Mouse (Mus musculus): ENCODE data around the gene Galnt6.
A peak's percentile ranks its signal among the peaks of the same experiment; 100 is the strongest.

Gene Galnt6

GRCm38 (mm10) chr15:100720066-100720465 is 9.1 kb downstream of the Galnt6 start:
- peak; percentile 75 for DNase-seq

- no peak for DNase-seq
Observed at GRCm38 (mm10) chr15:100719217-100719616, 10.0 kb downstream of the Galnt6 start.

GRCm38 (mm10) chr15:100718572-100718971 is 10.6 kb downstream of the Galnt6 start:
- DNase-seq, result peak; percentile 48

- no peak for DNase-seq
Observed at GRCm38 (mm10) chr15:100717933-100718332, 11.2 kb downstream of the Galnt6 start.

DNA sequence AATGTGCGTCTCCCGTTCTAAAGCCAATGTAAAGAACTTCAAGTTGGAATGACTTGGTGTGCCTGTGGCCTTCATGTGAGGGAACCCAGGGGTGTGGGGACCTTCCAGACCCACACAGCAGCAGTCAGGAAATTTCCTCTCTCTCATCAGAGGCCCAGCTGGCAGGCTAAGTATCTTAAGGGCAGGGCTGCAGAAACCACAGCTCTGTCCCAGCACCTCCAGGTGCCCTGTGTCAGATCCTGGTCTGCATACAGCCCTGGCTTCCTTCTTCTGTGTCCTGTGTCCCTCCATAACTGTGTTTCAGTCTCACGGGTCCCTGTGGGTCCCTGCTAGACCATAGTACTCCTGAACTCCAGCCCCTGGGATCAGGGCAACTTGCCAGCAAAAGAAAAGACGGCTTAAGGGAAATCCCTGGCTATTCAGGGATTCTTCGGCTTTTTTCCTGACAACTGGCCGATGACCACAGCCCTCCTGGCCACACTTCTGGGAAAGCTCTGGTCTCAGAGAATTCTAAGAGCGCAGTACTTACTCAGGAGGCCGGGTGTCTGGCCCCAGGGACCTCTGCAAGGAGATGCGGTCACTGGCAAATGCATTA is 13.7 kb downstream of the Galnt6 start:
- DNase-seq, result no peak

DNA sequence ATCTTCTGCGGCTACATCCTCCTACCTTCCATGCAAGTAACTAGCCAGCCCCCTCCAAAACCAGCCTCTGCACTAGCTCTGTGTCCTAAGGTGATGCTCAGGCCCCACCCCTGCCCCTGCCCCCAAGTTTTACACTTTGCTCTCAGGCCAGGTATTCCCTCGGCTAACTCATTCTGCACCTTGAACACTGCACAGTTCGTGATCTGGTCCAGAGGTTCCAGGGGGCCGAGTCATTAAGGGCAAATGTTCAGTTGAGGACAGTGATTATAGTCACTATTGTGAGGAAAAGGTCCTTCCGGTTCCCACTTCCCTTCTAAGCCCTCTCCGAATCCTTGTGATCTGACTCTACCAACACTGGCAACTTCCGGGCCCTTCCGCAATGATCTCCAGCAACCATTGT is 14.7 kb downstream of the Galnt6 start:
- DNase-seq, result no peak

DNA sequence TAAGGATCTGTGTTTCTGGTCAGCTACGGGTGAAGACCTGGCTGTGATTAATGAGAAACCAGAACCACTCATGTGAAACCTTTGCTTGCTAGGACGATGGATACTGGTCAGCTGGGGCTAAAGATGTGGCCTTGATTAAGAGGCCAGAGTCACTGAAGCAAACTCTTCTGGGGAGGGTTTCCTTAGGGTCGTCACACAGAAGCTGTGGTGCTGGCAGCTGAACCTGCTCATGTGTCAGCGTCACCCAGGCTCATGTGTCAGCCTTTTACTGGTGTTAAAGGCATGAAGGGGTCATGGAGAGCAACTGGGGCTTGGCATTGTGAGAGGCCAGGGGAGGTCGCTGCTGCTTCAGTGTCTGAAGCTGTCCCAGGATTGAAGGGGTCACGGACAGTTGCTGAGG is 18.3 kb downstream of the Galnt6 start:
- DNase-seq, result no peak

DNA sequence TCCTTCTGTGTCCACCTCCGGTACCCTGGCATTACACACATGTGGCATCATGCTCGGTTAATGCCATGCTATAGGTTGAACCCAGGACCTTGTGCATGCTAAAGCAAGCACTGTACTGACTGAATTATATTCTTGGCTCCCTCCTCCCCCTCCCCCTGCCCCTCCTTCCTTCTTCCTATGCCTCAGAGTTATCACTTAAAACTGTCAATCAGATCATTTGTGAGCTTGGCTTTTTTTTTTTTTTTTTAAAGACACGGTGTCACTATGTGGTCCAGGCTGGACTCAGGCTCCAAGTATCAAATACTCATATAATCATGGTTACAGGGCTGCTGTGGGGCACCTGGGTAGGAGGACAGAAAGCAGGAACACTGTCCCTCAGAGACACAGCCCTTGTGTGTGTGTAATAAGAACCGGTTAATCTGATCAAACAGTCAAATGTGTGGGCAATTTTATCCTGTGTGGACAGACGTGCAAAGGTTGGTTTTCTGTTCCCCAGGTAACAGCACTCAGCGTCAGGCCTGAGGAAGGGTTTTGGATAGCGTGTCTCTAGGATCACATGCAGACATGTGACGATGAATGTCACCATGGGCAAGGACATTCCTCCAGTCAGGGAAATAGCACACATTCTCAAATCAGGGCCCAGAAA is 20.6 kb downstream of the Galnt6 start:
- DNase-seq, result no peak

DNA sequence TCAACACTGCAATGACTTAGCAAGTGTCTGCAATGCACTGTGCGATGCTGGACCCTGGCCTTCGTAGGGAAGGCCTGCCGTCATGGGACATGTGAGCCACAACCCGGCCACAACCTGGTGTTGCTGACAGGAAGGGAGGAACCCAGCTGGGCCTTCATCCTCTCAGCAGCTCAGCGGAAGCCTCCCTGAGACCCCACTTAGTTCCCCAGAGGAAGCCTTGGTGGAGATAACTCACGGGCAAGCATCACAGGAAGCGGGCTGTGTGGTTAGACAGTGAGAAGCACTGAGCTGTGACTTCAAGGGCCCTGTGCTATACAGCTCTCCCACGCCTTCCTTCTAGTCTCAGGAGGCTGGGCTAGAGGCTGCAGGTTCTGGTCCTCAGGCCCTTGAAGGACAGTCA is 22.9 kb downstream of the Galnt6 start:
- DNase-seq, result peak; percentile 89

DNA sequence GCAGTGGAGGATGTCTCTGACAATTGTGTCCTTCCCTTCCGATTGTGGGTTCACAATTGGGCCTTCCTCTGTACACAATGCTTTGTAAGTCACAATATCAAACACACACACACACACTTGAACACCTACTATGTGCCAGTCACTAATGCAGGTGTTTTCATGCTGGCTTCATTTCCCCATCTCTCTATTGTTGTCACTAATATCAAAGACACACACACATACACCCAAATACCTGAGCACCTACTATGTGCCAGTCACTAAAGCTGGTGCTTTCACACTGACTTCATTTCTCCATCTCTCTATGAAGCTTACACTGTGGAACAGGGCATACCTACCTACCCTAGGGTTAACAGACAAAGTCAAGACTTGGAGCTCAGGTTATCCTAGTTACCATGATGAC is 23.8 kb downstream of the Galnt6 start:
- no peak for DNase-seq

DNA sequence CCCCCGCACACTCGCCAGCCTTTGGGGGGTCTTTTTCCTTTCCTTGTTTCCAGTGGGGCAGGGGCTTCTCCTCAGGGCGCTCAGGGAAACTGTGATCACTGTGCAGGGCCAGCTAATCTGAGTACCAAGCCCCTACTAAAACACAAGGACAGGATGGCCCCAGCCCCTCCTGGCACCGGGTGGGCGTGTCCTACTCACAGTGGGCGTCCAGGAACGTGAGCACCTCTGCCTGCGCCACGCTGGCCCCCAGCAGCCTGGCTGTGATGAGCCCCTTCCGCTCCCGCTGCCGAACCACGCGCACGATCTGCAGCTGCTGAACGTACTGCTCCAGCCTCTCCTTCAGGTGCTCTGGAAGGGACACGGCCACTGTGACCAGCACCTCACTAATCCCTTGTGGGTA is 25.3 kb downstream of the Galnt6 start:
- peak; percentile 58 for DNase-seq

GRCm38 (mm10) chr15:100701856-100702255 is 27.3 kb downstream of the Galnt6 start:
- no peak for DNase-seq

GRCm38 (mm10) chr15:100701108-100701507 is 28.1 kb downstream of the Galnt6 start:
- DNase-seq, result peak; percentile 40

GRCm38 (mm10) chr15:100700424-100700823 is 28.8 kb downstream of the Galnt6 start:
- DNase-seq, result no peak

DNA sequence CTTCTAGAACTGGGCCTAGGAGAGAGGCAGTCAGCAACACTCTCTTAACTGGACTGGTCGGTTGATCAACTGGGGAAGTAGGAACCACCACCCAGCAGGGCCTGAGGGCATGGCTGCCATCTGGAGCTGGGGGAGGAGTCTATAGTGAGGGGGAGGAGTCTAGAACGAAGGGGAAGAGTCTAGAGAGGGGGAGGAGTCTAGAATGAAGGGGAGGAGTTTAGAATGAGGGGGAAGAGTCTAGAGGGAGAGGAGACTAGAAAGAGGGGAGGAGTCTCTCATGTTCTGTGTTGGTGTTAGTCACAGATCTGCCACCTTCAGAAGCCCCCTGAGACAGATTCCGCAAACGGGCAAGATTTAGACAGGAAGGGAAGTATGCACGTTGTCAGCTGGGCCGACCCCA is 29.8 kb downstream of the Galnt6 start:
- no peak for DNase-seq

GRCm38 (mm10) chr15:100698078-100698477 is 31.1 kb downstream of the Galnt6 start:
- DNase-seq, result no peak

GRCm38 (mm10) chr15:100694406-100694805 is 34.8 kb downstream of the Galnt6 start:
- DNase-seq, result no peak

DNA sequence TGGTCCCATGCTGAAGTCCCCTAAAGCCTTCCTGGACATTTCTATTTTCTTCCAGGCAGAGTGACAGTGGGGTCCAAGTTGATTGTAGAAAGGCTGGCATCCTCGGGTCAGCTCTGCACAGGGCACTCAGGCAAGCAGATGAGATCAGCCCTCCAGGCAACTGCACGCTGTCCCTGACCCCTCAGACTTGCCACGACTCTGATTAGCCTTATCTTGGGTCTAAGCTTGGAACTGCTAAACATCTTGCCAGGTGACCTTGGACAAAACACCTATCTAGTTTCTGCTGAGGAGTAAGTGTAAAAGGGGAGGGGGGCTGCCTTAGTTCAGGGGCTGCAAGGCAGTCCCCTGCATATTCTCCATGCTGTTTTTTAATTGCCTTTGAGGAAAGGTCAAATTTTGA is 37.2 kb downstream of the Galnt6 start:
- DNase-seq, result no peak

GRCm38 (mm10) chr15:100687430-100687971 is 41.7 kb downstream of the Galnt6 start, which contains the start of gene Cela1:
TSS of gene Cela1 (minus strand) at chr15:100687921.
- no peak for DNase-seq

DNA sequence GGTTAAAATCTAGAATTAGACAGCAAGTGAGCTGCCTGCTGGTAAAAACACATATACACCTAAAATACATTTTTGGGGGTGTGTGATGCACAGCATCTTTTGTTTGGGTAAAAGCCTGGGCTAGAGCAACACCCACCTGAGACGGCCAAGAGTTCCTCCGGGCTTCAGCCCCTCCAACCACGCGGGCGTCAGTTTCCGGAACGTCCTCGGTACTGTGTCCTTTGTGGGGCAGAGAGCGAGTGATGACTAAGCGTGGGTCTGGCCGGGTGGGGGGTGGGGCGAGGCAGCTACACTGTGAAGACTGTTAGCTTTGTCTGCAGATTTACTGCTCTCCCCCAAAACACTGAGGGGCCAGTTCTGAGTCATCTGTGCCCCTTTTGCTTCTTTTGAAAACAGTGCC is 42.2 kb downstream of the Galnt6 start:
- peak; percentile 41 for DNase-seq

DNA sequence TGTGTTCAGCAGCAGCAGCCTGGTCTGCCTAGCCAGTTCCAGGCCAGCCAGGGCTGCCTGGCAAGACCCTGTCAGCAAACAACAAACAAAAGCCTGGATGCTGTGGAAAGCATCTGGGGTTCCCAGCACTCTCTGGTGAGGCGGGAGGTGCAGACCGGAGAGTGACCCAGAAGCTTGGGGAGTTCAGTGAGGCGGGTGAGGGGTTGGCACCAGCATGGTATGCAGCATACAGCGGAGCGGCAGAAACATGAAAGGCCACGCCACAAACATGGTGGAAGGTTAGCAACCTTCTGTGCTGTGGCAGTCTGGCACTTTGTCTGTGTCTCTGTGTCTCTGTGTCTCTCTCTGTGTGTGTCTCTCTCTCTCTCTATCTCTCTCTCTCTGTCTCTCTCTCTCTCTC is 42.7 kb downstream of the Galnt6 start:
- no peak for DNase-seq

DNA sequence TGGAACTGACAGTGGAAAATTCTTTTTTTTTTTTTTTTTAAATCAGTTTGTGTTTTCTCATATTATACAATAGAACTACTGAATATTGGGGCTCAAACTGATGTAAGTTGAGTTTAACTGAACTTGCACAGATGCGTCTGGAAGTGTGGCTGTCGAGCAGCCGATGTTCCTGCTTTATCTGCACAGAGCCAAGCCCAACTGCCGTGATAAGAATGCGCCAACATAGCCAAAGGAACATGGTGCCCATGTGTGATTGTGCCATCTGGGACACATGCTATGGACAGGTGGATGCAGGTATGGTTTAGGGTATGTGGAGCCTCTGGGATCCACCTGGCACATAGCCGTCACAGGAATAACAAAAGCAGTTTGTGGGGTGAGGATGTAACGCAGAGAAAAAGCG is 43.3 kb downstream of the Galnt6 start:
- DNase-seq, result no peak

GRCm38 (mm10) chr15:100685255-100685654 is 43.9 kb downstream of the Galnt6 start:
- no peak for DNase-seq

DNA sequence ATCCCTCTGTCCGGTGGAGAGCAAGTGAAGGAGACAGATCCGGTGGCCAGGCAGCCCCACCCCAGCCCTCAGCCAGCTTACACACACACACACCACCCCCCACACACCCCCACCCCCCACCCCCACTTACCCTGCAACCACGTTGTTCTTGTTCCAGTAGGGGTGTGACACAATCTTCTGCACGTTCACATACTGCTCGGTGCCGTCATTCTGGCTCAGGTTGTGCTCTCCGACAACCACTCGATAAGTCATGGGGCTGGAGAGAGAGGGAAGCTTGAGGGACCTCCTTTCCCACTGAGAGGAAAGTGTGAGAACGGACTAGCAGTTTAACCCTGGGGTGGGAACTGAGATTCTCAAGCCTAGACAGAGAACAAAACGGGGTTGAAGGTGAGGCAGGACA is 44.7 kb downstream of the Galnt6 start:
- DNase-seq, result no peak

- peak; percentile 85 for DNase-seq
Observed at GRCm38 (mm10) chr15:100683041-100683440, 46.1 kb downstream of the Galnt6 start.

Data from thymus, postnatal 14 days (tissue).